Mouse (Mus musculus): ENCODE data around the gene Diras1. TPM values are rescaled to one million over a fixed set of nuclear protein-coding genes. Genes with fewer than 3 reads are reported as not detected.
A peak's percentile ranks its signal among the peaks of the same experiment; 100 is the strongest.
"Not testable (repeated sequence)": the region's sequence is repeated elsewhere in the genome, so short reads cannot be mapped to it uniquely, and the experiment has no call there.

Gene Diras1
- total RNA-seq, 2 experiments from 2014 or later = not detected

DNA sequence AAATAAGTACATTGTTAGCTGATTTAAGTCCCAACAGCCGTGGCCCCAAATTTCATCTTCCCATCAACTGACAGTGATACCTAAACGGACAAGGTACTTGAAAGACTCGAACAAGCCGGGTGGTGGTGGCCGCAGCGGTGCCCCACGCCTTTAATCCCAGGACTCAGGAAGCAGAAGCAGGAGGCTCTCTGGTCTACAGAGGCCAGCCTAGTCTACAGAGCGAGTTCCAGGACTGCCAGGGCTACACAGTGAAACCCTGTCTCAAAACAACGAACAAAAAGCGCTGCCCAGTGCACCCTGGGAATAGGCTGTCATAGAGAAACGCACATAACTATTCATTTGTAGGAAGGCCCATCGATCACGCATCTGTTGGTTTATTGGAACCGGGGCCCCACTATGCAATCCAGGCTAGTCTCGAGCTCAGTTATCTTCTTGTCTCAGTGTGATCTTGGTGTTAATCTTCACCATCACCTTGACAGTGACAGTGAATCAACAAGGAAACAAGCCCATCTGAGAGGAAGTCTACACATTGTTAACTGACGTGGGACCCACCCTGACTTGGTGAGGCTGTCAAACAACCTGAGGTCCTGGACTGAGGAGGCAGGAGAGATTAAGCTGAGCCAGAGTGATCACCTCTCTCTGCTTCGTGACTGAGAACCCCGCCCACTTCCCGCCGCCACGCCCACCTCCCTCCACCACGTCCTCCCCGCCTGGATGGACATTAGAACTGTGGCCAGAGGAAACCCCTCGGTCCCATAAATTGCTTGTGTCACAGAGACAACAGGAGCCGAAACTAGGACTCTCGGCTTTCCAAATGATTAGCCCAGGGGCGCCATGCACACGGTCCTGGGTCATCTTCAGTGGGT is 25.0 kb downstream of the Diras1 start:
- no peak for ATAC-seq (replicated peaks; ENCODE audit: poor library complexity, severe bottlenecking)

DNA sequence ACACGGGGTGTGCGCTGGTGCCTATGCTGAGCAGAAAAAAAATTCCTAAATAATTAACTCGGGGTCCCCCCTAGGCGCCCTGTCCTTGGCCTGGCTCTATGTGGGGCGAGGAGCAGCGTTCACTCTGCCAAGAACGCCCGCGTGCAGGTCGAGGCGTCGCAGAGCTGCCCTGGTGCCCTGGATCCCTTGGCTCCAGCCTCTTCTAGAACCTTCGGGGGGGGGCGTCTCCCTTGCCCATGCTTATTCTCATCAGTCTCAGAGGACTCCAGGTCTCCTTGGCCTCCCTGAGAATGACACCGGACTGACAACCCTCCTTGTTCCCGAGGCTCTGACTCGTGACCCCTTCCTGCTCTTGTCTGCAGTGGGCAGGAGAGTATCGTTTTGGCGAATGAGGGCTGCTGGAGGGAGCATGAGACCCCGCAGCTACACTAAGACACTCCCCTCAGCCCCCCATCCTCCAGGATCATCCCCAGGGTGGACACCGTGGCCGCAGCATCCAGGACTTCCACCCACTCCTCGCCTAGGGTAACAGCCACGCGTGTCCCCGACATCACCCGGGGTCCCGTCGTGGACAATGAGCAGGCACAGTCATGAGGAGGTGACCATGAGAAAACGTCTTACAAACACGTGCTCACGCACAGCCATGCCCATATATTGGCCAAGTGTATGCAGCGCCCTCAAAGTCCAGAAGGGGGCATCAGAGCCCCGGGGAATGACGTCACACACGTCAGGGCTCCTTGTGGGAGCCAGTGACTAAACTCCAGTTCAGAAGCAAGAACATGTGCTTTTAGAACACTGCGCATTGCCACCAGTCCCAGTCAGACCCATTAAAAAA is 25.9 kb downstream of the Diras1 start:
- ATAC-seq (replicated peaks; ENCODE audit: poor library complexity, severe bottlenecking) = peak; percentile 81

GRCm38 (mm10) chr10:80998778-80999177 is 26.7 kb downstream of the Diras1 start:
- peak; percentile 53 for ATAC-seq (replicated peaks; ENCODE audit: poor library complexity, severe bottlenecking)

- no peak for ATAC-seq (replicated peaks; ENCODE audit: poor library complexity, severe bottlenecking)
Measured at GRCm38 (mm10) chr10:80998021-80998420, 27.4 kb downstream of the Diras1 start.

DNA sequence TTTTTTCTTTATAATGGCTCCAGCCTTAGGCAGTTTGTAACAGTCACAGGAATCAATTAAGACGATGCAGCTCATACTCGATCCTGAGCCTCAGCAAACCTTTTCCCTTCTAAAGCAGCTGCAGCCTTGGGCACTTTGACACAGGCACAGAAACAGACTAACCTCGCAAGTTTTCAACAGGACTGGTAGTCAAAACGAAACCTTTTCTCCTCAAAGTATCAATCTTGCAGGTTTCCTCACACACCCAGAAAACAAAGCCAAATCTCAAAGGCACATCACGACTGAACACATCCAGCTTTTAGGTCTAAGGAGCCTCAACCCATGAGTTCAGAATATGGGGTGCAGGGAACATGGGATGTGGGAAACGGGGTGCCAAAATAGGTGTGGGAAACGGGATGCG is 28.1 kb downstream of the Diras1 start:
- no peak for ATAC-seq (replicated peaks; ENCODE audit: poor library complexity, severe bottlenecking)

DNA sequence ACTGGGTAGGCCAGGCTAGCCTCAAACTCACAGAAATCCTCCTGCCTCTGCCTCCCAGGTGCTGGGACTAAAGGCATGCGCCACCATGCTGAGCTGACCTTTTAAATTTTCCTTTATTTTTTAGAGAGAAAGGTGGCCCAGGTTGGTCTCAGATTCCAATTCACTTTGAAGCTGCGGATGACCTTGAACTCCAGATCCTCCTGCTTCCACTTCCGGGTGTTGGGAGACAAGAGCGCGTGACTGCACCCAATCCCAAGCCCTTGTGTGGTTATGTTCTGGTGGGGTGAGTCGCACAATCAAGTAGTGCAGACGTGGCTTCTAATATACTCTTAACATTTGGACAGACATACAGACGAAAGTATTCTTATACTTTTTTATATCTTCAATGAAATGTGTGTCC is 29.0 kb downstream of the Diras1 start:
- no peak for ATAC-seq (replicated peaks; ENCODE audit: poor library complexity, severe bottlenecking)

GRCm38 (mm10) chr10:80995091-80995632 is 30.3 kb downstream of the Diras1 start:
- ATAC-seq (replicated peaks; ENCODE audit: poor library complexity, severe bottlenecking) = peak; percentile 52

- no peak for ATAC-seq (replicated peaks; ENCODE audit: poor library complexity, severe bottlenecking)
Measured at GRCm38 (mm10) chr10:80994621-80995020, 30.8 kb downstream of the Diras1 start.

DNA sequence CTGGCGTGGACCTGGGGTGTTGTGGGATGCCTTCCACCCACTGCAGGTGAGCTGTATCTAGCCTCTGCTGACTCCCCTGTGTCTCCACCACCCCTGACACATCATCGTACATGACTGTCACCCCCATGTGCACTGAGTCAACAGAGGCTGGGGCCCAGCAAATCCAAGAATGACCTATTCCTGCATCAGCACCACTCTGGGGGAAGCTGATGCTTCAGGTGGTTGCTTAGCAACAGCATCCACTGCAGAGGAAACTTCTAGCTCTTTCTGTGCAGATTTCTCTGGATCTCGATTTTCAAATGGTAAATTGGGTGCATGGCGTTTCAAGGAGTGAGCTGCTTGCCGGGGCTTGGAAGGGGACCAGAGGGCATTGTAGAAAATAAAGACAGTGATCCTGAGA is 32.2 kb downstream of the Diras1 start:
- no peak for ATAC-seq (replicated peaks; ENCODE audit: poor library complexity, severe bottlenecking)

DNA sequence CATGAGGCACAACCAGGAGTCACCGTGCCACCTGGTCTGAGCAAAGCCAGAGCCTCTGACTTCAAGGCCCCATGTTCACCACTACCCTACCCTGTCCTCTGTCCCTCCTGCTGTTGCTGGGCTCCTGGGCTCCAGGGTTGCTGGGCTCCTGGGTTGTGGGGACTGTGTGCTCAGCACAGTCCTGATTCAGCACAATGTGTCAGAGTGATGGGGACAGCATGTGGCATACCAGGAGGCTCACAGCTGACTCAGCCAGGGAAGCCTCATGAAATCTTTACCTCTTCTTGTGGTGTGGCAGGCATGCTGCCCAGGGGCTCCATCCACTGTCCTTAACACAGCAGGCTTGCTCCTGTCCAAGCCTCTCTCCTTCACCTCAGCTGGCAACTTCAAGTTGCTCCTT is 33.5 kb downstream of the Diras1 start:
- no peak for ATAC-seq (replicated peaks; ENCODE audit: poor library complexity, severe bottlenecking)

DNA sequence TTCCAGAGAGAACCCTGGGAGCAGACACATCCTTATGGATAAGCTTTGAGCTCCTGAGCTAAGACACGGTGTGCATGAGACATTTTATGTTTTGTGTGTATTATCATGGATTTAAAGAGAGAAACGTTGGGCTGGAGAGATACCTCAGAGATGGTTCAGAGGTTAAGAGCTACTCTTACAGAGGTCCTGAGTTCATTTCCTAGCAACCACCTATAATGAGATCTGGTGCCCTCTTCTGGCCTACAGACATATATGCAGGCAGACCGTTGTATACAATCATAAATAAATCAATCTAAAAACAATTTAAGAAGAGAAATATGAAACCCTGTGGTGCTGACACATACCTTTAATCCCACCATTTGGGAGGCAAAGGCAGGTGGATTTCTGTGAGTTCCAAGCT is 34.5 kb downstream of the Diras1 start:
- no peak for ATAC-seq (replicated peaks; ENCODE audit: poor library complexity, severe bottlenecking)

DNA sequence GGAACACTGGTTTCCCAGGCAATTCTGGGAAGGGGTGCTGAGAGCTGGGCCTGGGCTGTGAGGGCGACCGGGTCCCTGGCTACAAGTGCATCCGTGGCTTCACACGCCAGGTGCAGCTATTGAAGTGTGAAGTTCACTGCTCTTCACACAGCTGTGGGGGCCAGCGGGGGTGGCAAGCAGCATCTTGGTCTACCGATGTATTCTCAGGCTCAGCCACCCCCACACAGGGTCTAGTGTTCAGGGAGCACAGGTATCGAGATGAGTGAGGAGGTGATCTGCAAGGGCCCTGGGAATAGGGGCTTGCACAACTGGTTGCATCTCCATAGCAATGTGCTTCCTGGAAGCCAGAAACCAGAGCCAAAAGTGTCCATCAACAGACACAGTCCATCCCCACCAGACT is 35.1 kb downstream of the Diras1 start:
- ATAC-seq (replicated peaks; ENCODE audit: poor library complexity, severe bottlenecking) = no peak

DNA sequence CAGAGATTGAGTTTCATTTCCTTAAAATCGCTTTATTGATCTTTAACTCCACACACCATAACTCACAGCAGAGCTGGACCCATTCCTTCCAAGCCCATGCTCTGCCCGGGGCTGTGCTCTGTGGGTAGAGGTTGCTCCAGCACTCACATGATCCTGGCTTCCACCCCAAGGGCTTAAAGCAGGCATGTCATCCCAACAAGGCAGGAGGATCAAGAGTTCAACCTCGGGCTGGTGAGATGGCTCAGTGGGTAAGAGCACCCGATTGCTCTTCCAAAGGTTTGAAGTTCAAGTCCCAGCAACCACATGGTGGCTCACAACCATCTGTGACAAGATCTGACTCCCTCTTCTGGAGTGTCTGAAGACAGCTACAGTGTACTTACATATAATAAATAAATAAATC is 35.6 kb downstream of the Diras1 start:
- not testable (repeated sequence) for ATAC-seq (replicated peaks; ENCODE audit: poor library complexity, severe bottlenecking)

- peak; percentile 60 for ATAC-seq (replicated peaks; ENCODE audit: poor library complexity, severe bottlenecking)
Measured at GRCm38 (mm10) chr10:80989446-80989845, 36.0 kb downstream of the Diras1 start.

- peak; percentile 83 for ATAC-seq (replicated peaks; ENCODE audit: poor library complexity, severe bottlenecking)
Measured at GRCm38 (mm10) chr10:80987709-80988441, 37.6 kb downstream of the Diras1 start.

GRCm38 (mm10) chr10:80986754-80987153 is 38.7 kb downstream of the Diras1 start:
- ATAC-seq (replicated peaks; ENCODE audit: poor library complexity, severe bottlenecking) = no peak

GRCm38 (mm10) chr10:80985970-80986701 is 39.3 kb downstream of the Diras1 start:
- ATAC-seq (replicated peaks; ENCODE audit: poor library complexity, severe bottlenecking) = no peak

DNA sequence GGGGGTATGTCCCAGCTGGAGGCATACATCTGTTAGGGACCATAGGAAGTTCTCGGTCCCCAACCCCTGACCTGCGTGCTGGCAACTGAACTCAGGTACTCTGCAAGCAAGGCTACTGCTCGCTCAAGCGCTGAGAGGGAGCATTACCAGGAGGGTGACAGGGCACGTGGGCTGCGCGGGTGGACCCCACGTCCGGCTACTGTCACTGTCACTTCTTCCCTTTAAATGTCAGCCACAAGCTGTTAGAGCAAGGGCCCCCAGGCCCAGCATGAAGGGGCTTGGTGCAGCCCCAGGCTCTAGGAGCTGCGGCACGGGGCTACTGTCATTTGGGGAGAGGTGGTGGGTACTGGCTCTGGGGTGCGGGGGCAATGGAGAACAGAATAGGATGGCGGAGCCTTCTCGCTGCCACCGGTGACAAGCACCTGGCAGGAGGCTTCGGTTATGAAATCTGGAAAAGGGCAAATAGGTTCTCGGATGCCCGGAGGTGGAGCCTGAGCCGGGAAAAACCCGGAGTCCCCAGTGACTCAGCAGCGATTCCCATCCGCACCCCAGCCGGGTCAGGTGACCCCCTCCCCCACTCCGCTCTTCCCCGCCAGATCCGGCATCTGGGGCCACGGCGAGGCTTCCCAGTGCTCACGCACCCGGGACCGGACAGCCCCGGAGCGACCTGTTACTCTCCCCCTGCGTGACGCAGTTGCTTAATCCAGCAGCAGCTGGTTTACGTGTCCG is 40.1 kb downstream of the Diras1 start:
- 0 out of 2 replicates have a peak, but pooled peaks have one; percentile 8 for ATAC-seq (replicated peaks; ENCODE audit: poor library complexity, severe bottlenecking)

DNA sequence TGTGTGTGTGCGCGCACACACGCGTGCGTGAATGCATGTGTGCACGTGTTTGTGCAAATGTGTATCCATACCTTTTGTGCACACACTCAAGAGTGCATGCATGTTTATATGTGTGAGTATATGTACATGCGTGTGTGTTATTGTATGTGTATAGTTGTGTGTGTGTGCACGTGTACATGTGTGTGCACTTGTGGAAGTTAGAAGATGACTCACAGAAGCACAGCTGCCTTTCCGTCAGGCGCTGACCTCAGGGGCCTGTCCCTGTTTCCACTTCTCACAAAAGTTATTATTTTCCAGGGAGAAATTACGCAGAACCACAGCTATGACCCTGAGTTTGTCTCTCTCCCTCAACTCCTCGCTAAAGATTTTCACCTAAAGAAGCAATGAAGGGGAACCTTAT is 41.2 kb downstream of the Diras1 start:
- ATAC-seq (replicated peaks; ENCODE audit: poor library complexity, severe bottlenecking) = no peak

Measured in granulocyte monocyte progenitor cell, adult 5-6 weeks (primary cell).